Mouse (Mus musculus) forebrain, embryonic 10.5 days (tissue): ENCODE measurements around the gene Mkrn2os. TPM values are rescaled to one million over a fixed set of nuclear protein-coding genes. Genes with fewer than 3 reads are reported as not detected.

ENCODE experiments used
- DNase-seq: peaks from one replicate; pipeline ENCODE4 v3.0.0-alpha.2; 2017; ENCODE audit warnings: low spot score; ENCODE audit errors: extremely low spot score
- H3K27ac ChIP-seq: fragments of 300-500 bp; sonication (generic); 2 replicates; pipeline ENCODE4 v1.5.1; 2016; ENCODE audit warnings: mild to moderate bottlenecking
- H3K27me3 ChIP-seq: fragments of 300-500 bp; sonication (generic); 2 replicates; pipeline ENCODE4 v1.6.1; 2016; ENCODE audit warnings: mild to moderate bottlenecking; ENCODE audit not compliant: poor library complexity, severe bottlenecking
- H3K36me3 ChIP-seq: fragments of 300-500 bp; sonication (generic); replicated peaks from 2 replicates; pipeline ENCODE4 v1.6.1; 2016; ENCODE audit warnings: mild to moderate bottlenecking, moderate library complexity
- H3K4me1 ChIP-seq: fragments of 300-500 bp; sonication (generic); 2 replicates; pipeline ENCODE4 v1.6.1; 2016
- H3K4me3 ChIP-seq: fragments of 300-500 bp; sonication (generic); 2 replicates; pipeline ENCODE4 v1.5.1; 2016; ENCODE audit warnings: mild to moderate bottlenecking, moderate library complexity
- H3K9me3 ChIP-seq: fragments of 300-500 bp; sonication (generic); 2 replicates; pipeline ENCODE4 v1.6.1; 2016; ENCODE audit warnings: mild to moderate bottlenecking, moderate library complexity
- WGBS: fragments of 180-500 bp; shearing (Covaris S2); methylation state at CpG from one replicate; pipeline ENCODE4 v1.1.7; 2016; 5-methylcytosine and 5-hydroxymethylcytosine counted together
- polyA plus RNA-seq: library from polyadenylated mRNA; unstranded; fragments of >200 nt; fragmentation: Nextera tagmentation; extraction: Ambion mirVana; gene quantifications from 2 replicates; pipeline ENCODE4 v1.2.1, GENCODE M21; 2016

The Mkrn2os gene
- polyA plus RNA-seq, 1 experiment from 2014 or later = 0.40 TPM

GRCm38 (mm10) chr6:115577407-115577806 is 15.0 kb downstream of the Mkrn2os start:
- H3K9me3 ChIP-seq = no peaks in the 10 kb centered on the region
- 90% methylated on average over 5 of the region's 5 CpGs for WGBS
- no peak for DNase-seq
- H3K36me3 ChIP-seq = peaks cover 72% of the 10 kb centered on the region
- no peaks in the 10 kb centered on the region for H3K4me1 ChIP-seq
- no peak overlapping the region for H3K27ac ChIP-seq
- no peak overlapping the region for H3K4me3 ChIP-seq
- no peaks in the 10 kb centered on the region for H3K27me3 ChIP-seq

GRCm38 (mm10) chr6:115574171-115574570 is 18.2 kb downstream of the Mkrn2os start:
- Histone ChIP-seq H3K27ac (no peak overlapping the region), H3K36me3 (peaks cover 84% of the 10 kb centered on the region), H3K9me3 (peaks cover under 1% of the 10 kb centered on the region; the same call in 1 of the 2 replicates), H3K4me3 (no peak overlapping the region), H3K27me3 (no peaks in the 10 kb centered on the region), H3K4me1 (no peaks in the 10 kb centered on the region)
- 92% methylated on average over 7 of the region's 7 CpGs for WGBS
- no peak for DNase-seq

- no peak overlapping the region for H3K27ac ChIP-seq
- no peaks in the 10 kb centered on the region for H3K27me3 ChIP-seq
- peaks cover 9% of the 10 kb centered on the region for H3K9me3 ChIP-seq
- no peak for DNase-seq
- no peak overlapping the region for H3K4me3 ChIP-seq
- peaks cover 91% of the 10 kb centered on the region for H3K36me3 ChIP-seq
- H3K4me1 ChIP-seq = no peaks in the 10 kb centered on the region
- 92% methylated on average over 6 of the region's 6 CpGs for WGBS
Observed at GRCm38 (mm10) chr6:115565479-115566045, 26.8 kb downstream of the Mkrn2os start.

- peaks cover 85% of the 10 kb centered on the region for H3K36me3 ChIP-seq
- H3K27ac ChIP-seq = no peak overlapping the region
- no peak for DNase-seq
- H3K9me3 ChIP-seq = no peaks in the 10 kb centered on the region
- H3K4me1 ChIP-seq = no peaks in the 10 kb centered on the region
- WGBS = 87% methylated on average over 21 of the region's 21 CpGs
- H3K27me3 ChIP-seq = no peaks in the 10 kb centered on the region
- no peak overlapping the region for H3K4me3 ChIP-seq
Observed at GRCm38 (mm10) chr6:115559651-115560632, 32.4 kb downstream of the Mkrn2os start.

GRCm38 (mm10) chr6:115558176-115558575 is 34.2 kb downstream of the Mkrn2os start:
- Histone ChIP-seq H3K27me3 (no peaks in the 10 kb centered on the region), H3K4me1 (no peaks in the 10 kb centered on the region), H3K4me3 (no peak overlapping the region), H3K27ac (no peak overlapping the region), H3K9me3 (no peaks in the 10 kb centered on the region), H3K36me3 (peaks cover 90% of the 10 kb centered on the region)
- DNase-seq = no peak
- 91% methylated on average over 2 of the region's 2 CpGs for WGBS

- WGBS = 85% methylated on average over 5 of the region's 5 CpGs
- no peak overlapping the region for H3K27ac ChIP-seq
- no peak overlapping the region for H3K4me3 ChIP-seq
- no peaks in the 10 kb centered on the region for H3K27me3 ChIP-seq
- DNase-seq = no peak
- H3K4me1 ChIP-seq = no peaks in the 10 kb centered on the region
- H3K9me3 ChIP-seq = no peaks in the 10 kb centered on the region
- peaks cover 86% of the 10 kb centered on the region for H3K36me3 ChIP-seq
Observed at GRCm38 (mm10) chr6:115555485-115555884, 36.9 kb downstream of the Mkrn2os start.

- 93% methylated on average over 5 of the region's 5 CpGs for WGBS
- Histone ChIP-seq H3K4me1 (peaks cover 23% of the 10 kb centered on the region), H3K27me3 (no peaks in the 10 kb centered on the region), H3K27ac (no peak overlapping the region), H3K4me3 (no peak overlapping the region), H3K36me3 (peaks cover 33% of the 10 kb centered on the region), H3K9me3 (no peaks in the 10 kb centered on the region)
- DNase-seq = no peak
Observed at GRCm38 (mm10) chr6:115546276-115546675, 46.1 kb downstream of the Mkrn2os start.

GRCm38 (mm10) chr6:115544442-115544970 is 47.9 kb downstream of the Mkrn2os start, which contains the start of gene Tsen2:
Gene Tsen2, plus strand, starts transcription at chr6:115544664.
- under 1% methylated on average over 38 of the region's 38 CpGs for WGBS
- DNase-seq = peak; percentile 97
- H3K36me3 ChIP-seq = peaks cover 19% of the 10 kb centered on the region

GRCm38 (mm10) chr6:115542341-115542740 is 50.0 kb downstream of the Mkrn2os start:
- no peak overlapping the region for H3K27ac ChIP-seq
- no peak for DNase-seq
- WGBS = 79% methylated on average over 3 of the region's 3 CpGs
- H3K4me1 ChIP-seq = peaks cover 31% of the 10 kb centered on the region
- no peaks in the 10 kb centered on the region; the same call in 1 of the 2 replicates for H3K36me3 ChIP-seq
- no peak overlapping the region for H3K4me3 ChIP-seq
- H3K27me3 ChIP-seq = no peaks in the 10 kb centered on the region
- H3K9me3 ChIP-seq = no peaks in the 10 kb centered on the region

More at GRCm38 (mm10) chr6:115544442-115544970, 47.9 kb downstream of the Mkrn2os start, which contains the start of gene Tsen2:
- peaks cover 23% of the 10 kb centered on the region for H3K4me1 ChIP-seq
- H3K4me3 ChIP-seq = peak within 1 kb of the TSS; percentile 77
- H3K27me3 ChIP-seq = no peaks in the 10 kb centered on the region
- H3K27ac ChIP-seq = peak within 1 kb of the TSS; percentile 89
- no peaks in the 10 kb centered on the region for H3K9me3 ChIP-seq

- Histone ChIP-seq H3K4me1 (peaks cover 31% of the 10 kb centered on the region), H3K27me3 (no peaks in the 10 kb centered on the region), H3K4me3 (no peak overlapping the region), H3K36me3 (no peaks in the 10 kb centered on the region; the same call in 1 of the 2 replicates), H3K9me3 (no peaks in the 10 kb centered on the region), H3K27ac (no peak overlapping the region)
- DNase-seq = no peak
- 68% methylated on average over 6 of the region's 6 CpGs for WGBS
Observed at GRCm38 (mm10) chr6:115541676-115542275, 50.6 kb downstream of the Mkrn2os start.

- peak overlapping the region; percentile 84 for H3K27ac ChIP-seq
- WGBS = 20% methylated on average over 26 of the region's 26 CpGs
Observed at GRCm38 (mm10) chr6:115538645-115539429, 53.5 kb downstream of the Mkrn2os start.

GRCm38 (mm10) chr6:115536169-115536568 is 56.2 kb downstream of the Mkrn2os start:
- no peak overlapping the region for H3K27ac ChIP-seq
- no peaks in the 10 kb centered on the region for H3K27me3 ChIP-seq
- no peaks in the 10 kb centered on the region for H3K9me3 ChIP-seq
- H3K4me1 ChIP-seq = peaks cover 14% of the 10 kb centered on the region; the same call in 1 of the 2 replicates
- no peak for DNase-seq
- WGBS = 80% methylated on average over 4 of the region's 4 CpGs
- H3K36me3 ChIP-seq = no peaks in the 10 kb centered on the region
- no peak overlapping the region for H3K4me3 ChIP-seq

More at GRCm38 (mm10) chr6:115538645-115539429, 53.5 kb downstream of the Mkrn2os start:
- Histone ChIP-seq H3K36me3 (no peaks in the 10 kb centered on the region), H3K9me3 (no peaks in the 10 kb centered on the region), H3K4me3 (peak overlapping the region; percentile 44), H3K27me3 (no peaks in the 10 kb centered on the region), H3K4me1 (peaks cover 26% of the 10 kb centered on the region)
- peak; percentile 86 for DNase-seq
